Mouse (Mus musculus) urinary bladder, postnatal 0 days (tissue): ENCODE data around the gene Gm2174. TPM values are rescaled to one million over a fixed set of nuclear protein-coding genes. Genes with fewer than 3 reads are reported as not detected.

Experiments used
- polyA plus RNA-seq: library from polyadenylated mRNA; unstranded; fragments of >200 nt; fragmentation: Nextera tagmentation; extraction: Ambion mirVana; gene quantifications from 2 replicates; pipeline ENCODE4 v1.2.1, GENCODE M21; 2015

The Gm2174 gene
- polyA plus RNA-seq = 1.2 and 2.4 TPM in 2 replicates

GRCm38 (mm10) chrX:56447524-56448015 lies at the start of gene Gm2174:
TSS of gene Gm2174 (plus strand) at chrX:56447965.

GRCm38 (mm10) chrX:56454671-56455371 lies 7.1 kb downstream of the Gm2174 start, which contains the start of gene Ints6l:
TSS of gene Ints6l (plus strand) at chrX:56454857.

Other genes with a start within 250 kb of the Gm2174 start
- not detected in 2 replicates for gene Gm773, start 235.1 kb upstream of the Gm2174 start, polyA plus RNA-seq
- 5.4 and 6.2 TPM in 2 replicates for gene Zfp449, start 101.6 kb upstream of the Gm2174 start, polyA plus RNA-seq
- 0.75 and 0.76 TPM in 2 replicates for gene Smim10l2a, start 73.4 kb upstream of the Gm2174 start, polyA plus RNA-seq
- gene Ints6l, start 6.9 kb downstream of the Gm2174 start, polyA plus RNA-seq = 21.2 and 23.7 TPM in 2 replicates
- not detected in 2 replicates for gene Gm10477, start 76.8 kb downstream of the Gm2174 start, polyA plus RNA-seq
- gene Gm648, start 101.6 kb downstream of the Gm2174 start, polyA plus RNA-seq = not detected in 2 replicates
- 11.6 and 14.3 TPM in 2 replicates for gene Mmgt1, start 150.1 kb downstream of the Gm2174 start, polyA plus RNA-seq
- 7.0 and 9.6 TPM in 2 replicates for gene Slc9a6, start 161.8 kb downstream of the Gm2174 start, polyA plus RNA-seq